Mouse (Mus musculus): ENCODE results near the gene C030005K15Rik. TPM values are rescaled to one million over a fixed set of nuclear protein-coding genes. Genes with fewer than 3 reads are reported as not detected.
"Not testable (repeated sequence)": the region's sequence is repeated elsewhere in the genome, so short reads cannot be mapped to it uniquely, and the experiment has no call there.

C030005K15Rik gene
- not detected in 2 replicates for polyA plus RNA-seq (2012; rRNA removed)

DNA sequence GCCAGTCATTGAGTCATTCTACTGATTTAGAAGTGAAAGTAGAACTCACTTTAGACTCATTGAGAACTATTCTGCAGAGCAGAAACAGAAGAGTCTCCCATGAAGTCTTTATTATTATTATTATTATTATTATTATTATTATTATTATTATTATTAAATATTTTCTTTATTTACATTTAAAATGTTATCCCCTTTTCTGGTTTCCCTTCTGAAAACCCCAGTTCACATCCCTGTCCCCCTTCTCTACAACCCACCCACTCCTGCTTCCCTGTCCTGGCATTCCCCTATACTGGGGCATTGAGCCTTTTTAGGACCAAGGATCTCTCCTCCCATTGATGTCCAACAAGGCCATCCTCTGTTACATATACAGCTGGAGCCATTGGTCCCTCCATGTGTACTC is at the start of gene C030005K15Rik:
Gene C030005K15Rik (minus strand): TSS at position 101 of the 400 bp plus-strand sequence.
- H3K4me3 ChIP-seq (ENCODE audit: low read depth, low read length); H3K27me3 ChIP-seq (ENCODE audit: control insufficient read depth, insufficient read depth, low read length); H3K4me1 ChIP-seq (ENCODE audit: control insufficient read depth, insufficient read depth, insufficient read length, low read length); H3K27ac ChIP-seq (ENCODE audit: insufficient read depth, low read depth, low read length); H3K36me3 ChIP-seq (ENCODE audit: control insufficient read depth, insufficient read depth, low read length): not testable (repeated sequence)

DNA sequence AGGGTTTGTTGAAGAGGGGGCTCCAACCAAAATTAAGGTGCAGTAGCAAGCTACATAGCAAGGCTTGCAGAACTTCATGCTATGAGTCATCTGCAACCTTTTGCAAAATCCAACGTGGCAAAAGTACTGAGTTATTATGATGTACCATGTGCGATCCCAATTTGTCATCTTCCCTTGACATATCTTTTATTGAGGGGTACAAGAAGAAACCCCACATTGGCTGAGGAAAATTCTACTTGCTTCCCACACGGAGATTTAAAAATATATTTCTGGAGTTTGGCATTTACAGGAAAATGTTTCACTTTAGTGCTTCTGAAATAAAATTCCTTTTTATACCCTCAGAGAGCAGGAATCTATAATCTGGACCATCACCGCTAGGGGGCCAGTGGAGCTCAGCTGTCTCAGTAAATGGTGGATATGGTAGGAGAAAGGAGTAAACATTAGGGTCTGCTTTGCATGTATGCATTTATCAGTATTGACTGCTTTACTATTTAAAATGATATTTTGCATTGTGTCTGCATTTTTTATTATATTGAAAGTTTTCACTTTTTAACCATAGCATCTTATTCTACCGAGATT is 41.7 kb upstream of the C030005K15Rik start:
- Histone ChIP-seq H3K27me3 (ENCODE audit: control insufficient read depth, insufficient read depth, low read length) (no peaks in the 10 kb centered on the region), H3K4me1 (ENCODE audit: control insufficient read depth, insufficient read depth, insufficient read length, low read length) (no peaks in the 10 kb centered on the region), H3K4me3 (ENCODE audit: low read depth, low read length) (no peak overlapping the region), H3K27ac (ENCODE audit: insufficient read depth, low read depth, low read length) (no peak overlapping the region), H3K36me3 (ENCODE audit: control insufficient read depth, insufficient read depth, low read length) (no peaks in the 10 kb centered on the region)
- 67% methylated on average over 5 of the region's 5 CpGs for WGBS
- TF ChIP-seq POLR2A (IDR thresholded peaks at IDR 0.05; ENCODE audit: low read depth, low read length) (no peak), CTCF (IDR thresholded peaks at IDR 0.05; ENCODE audit: extremely low read depth, insufficient read length, insufficient replicate concordance, low read depth, low read length) (no peak)

DNA sequence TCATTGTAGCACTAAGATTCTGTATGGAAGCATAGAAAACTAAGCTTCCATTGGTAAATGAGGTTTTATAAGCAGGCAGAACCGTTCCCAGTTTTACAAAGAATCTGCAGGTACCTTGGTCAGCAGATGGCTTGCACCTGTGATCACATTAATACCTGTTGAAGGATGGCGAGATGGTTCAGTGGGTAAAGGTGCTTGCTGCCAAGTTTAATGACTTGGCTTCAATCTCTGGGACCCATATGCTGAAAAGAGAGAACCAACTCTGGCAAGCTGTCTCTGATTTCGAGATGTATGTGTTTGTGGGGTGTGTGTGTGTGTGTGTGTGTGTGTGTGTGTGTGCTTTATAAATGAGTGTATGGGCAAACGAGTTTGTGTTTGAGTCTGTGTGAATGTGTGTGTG is 27.3 kb upstream of the C030005K15Rik start:
- no peak overlapping the region for H3K4me3 ChIP-seq (ENCODE audit: low read depth, low read length)
- no peaks in the 10 kb centered on the region for H3K36me3 ChIP-seq (ENCODE audit: control insufficient read depth, insufficient read depth, low read length)
- no peak overlapping the region for H3K27ac ChIP-seq (ENCODE audit: insufficient read depth, low read depth, low read length)
- no peaks in the 10 kb centered on the region for H3K27me3 ChIP-seq (ENCODE audit: control insufficient read depth, insufficient read depth, low read length)
- no peaks in the 10 kb centered on the region for H3K4me1 ChIP-seq (ENCODE audit: control insufficient read depth, insufficient read depth, insufficient read length, low read length)
- no peak for TF ChIP-seq POLR2A (IDR thresholded peaks at IDR 0.05; ENCODE audit: low read depth, low read length)
- TF ChIP-seq CTCF (IDR thresholded peaks at IDR 0.05; ENCODE audit: extremely low read depth, insufficient read length, insufficient replicate concordance, low read depth, low read length), result no peak
- 59% methylated on average over 4 of the region's 4 CpGs for WGBS

GRCm38 (mm10) chr10:97747231-97747630 is 20.7 kb upstream of the C030005K15Rik start:
- TF ChIP-seq CTCF (IDR thresholded peaks at IDR 0.05; ENCODE audit: extremely low read depth, insufficient read length, insufficient replicate concordance, low read depth, low read length), result no peak
- TF ChIP-seq POLR2A (IDR thresholded peaks at IDR 0.05; ENCODE audit: low read depth, low read length), result no peak
- Histone ChIP-seq H3K27me3 (ENCODE audit: control insufficient read depth, insufficient read depth, low read length) (no peaks in the 10 kb centered on the region), H3K27ac (ENCODE audit: insufficient read depth, low read depth, low read length) (no peak overlapping the region), H3K4me3 (ENCODE audit: low read depth, low read length) (no peak overlapping the region), H3K36me3 (ENCODE audit: control insufficient read depth, insufficient read depth, low read length) (no peaks in the 10 kb centered on the region), H3K4me1 (ENCODE audit: control insufficient read depth, insufficient read depth, insufficient read length, low read length) (no peaks in the 10 kb centered on the region)
- WGBS, result 84% methylated on average over 3 of the region's 3 CpGs

GRCm38 (mm10) chr10:97725929-97726328 is 626 bp downstream of the C030005K15Rik start:
- no peaks in the 10 kb centered on the region for H3K27me3 ChIP-seq (ENCODE audit: control insufficient read depth, insufficient read depth, low read length)
- WGBS, result 33% methylated on average over 1 of the region's 1 CpGs
- no peaks in the 10 kb centered on the region for H3K4me1 ChIP-seq (ENCODE audit: control insufficient read depth, insufficient read depth, insufficient read length, low read length)
- no peaks in the 10 kb centered on the region for H3K36me3 ChIP-seq (ENCODE audit: control insufficient read depth, insufficient read depth, low read length)
- H3K27ac ChIP-seq (ENCODE audit: insufficient read depth, low read depth, low read length), result no peak overlapping the region
- H3K4me3 ChIP-seq (ENCODE audit: low read depth, low read length), result no peak overlapping the region
- no peak for TF ChIP-seq POLR2A (IDR thresholded peaks at IDR 0.05; ENCODE audit: low read depth, low read length)
- TF ChIP-seq CTCF (IDR thresholded peaks at IDR 0.05; ENCODE audit: extremely low read depth, insufficient read length, insufficient replicate concordance, low read depth, low read length), result no peak

DNA sequence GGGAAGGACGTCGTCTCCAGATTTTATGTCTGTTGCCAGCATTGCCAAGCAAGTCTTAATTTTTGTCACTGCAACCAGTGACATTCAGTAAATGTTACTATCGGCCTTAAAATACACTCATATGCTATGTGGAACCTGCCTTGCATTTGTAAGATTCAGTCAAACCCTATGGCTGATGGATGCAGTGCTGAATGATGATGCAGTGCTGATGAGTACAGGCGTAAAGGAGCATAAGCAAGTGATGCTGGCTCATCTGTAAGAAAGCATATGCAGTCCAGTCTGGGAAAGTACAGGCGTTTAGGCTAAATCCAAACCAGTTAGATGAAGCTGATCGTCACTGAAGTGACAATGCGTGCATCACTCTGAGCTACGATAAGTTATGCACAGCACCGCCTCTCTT is 3.8 kb downstream of the C030005K15Rik start:
- no peaks in the 10 kb centered on the region for H3K27me3 ChIP-seq (ENCODE audit: control insufficient read depth, insufficient read depth, low read length)
- TF ChIP-seq POLR2A (IDR thresholded peaks at IDR 0.05; ENCODE audit: low read depth, low read length) (no peak), CTCF (IDR thresholded peaks at IDR 0.05; ENCODE audit: extremely low read depth, insufficient read length, insufficient replicate concordance, low read depth, low read length) (no peak)
- no peaks in the 10 kb centered on the region for H3K36me3 ChIP-seq (ENCODE audit: control insufficient read depth, insufficient read depth, low read length)
- H3K27ac ChIP-seq (ENCODE audit: insufficient read depth, low read depth, low read length), result no peak overlapping the region
- no peaks in the 10 kb centered on the region for H3K4me1 ChIP-seq (ENCODE audit: control insufficient read depth, insufficient read depth, insufficient read length, low read length)
- no peak overlapping the region for H3K4me3 ChIP-seq (ENCODE audit: low read depth, low read length)
- 95% methylated on average over 9 of the region's 9 CpGs for WGBS

DNA sequence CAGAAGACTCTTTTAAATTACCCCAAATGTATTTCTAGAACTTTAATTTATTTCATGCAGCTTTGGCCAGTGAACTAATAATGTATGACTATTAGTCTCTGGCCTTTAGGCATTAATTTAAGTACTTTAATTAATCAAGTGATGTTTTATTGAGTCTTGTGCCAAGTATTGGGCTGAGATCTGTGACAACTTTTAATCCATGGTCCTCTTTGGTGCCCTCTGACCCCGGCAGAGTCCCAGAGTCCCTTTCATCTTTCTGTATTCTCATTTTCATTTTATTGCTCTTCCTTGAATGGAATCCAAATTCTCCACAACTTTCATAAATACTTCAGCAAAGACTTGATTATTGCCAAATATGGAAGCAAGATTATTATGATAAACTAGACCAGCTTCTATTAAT is 5.9 kb downstream of the C030005K15Rik start:
- Histone ChIP-seq H3K4me3 (ENCODE audit: low read depth, low read length) (no peak overlapping the region), H3K36me3 (ENCODE audit: control insufficient read depth, insufficient read depth, low read length) (no peaks in the 10 kb centered on the region), H3K4me1 (ENCODE audit: control insufficient read depth, insufficient read depth, insufficient read length, low read length) (no peaks in the 10 kb centered on the region), H3K27me3 (ENCODE audit: control insufficient read depth, insufficient read depth, low read length) (no peaks in the 10 kb centered on the region), H3K27ac (ENCODE audit: insufficient read depth, low read depth, low read length) (no peak overlapping the region)
- WGBS, result 20% methylated on average over 1 of the region's 1 CpGs
- TF ChIP-seq POLR2A (IDR thresholded peaks at IDR 0.05; ENCODE audit: low read depth, low read length) (no peak), CTCF (IDR thresholded peaks at IDR 0.05; ENCODE audit: extremely low read depth, insufficient read length, insufficient replicate concordance, low read depth, low read length) (no peak)

DNA sequence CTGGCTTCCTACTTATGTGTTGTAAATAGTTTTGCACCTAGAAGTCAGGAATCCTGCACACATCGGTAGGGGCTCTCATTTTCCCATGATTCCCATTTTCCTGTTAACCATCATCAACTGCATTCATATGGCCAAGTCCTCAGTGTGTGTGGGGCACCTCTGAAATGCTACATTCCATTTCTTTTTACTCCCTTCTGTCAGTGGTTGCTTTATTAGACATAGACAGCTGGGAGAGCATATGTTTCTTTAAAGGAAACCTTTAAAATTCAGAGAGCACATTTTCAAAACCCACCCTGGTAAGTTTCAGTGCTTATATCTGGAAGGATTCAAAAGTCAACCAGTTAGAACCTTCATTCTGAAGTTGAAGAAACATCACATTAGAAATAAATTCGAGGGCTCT is 8.5 kb downstream of the C030005K15Rik start:
- TF ChIP-seq POLR2A (IDR thresholded peaks at IDR 0.05; ENCODE audit: low read depth, low read length) (no peak), CTCF (IDR thresholded peaks at IDR 0.05; ENCODE audit: extremely low read depth, insufficient read length, insufficient replicate concordance, low read depth, low read length) (no peak)
- Histone ChIP-seq H3K4me1 (ENCODE audit: control insufficient read depth, insufficient read depth, insufficient read length, low read length) (no peaks in the 10 kb centered on the region), H3K36me3 (ENCODE audit: control insufficient read depth, insufficient read depth, low read length) (no peaks in the 10 kb centered on the region), H3K4me3 (ENCODE audit: low read depth, low read length) (no peak overlapping the region), H3K27ac (ENCODE audit: insufficient read depth, low read depth, low read length) (no peak overlapping the region), H3K27me3 (ENCODE audit: control insufficient read depth, insufficient read depth, low read length) (no peaks in the 10 kb centered on the region)
- 72% methylated on average over 2 of the region's 2 CpGs for WGBS

All from small intestine, adult 2 months (tissue).